Mouse (Mus musculus): ENCODE measurements around the gene Gm11554. TPM values are rescaled to one million over a fixed set of nuclear protein-coding genes. Genes with fewer than 3 reads are reported as not detected.

Gm11554 gene
- polyA plus RNA-seq (2012; ENCODE audit: low replicate concordance): not detected in 2 replicates

DNA sequence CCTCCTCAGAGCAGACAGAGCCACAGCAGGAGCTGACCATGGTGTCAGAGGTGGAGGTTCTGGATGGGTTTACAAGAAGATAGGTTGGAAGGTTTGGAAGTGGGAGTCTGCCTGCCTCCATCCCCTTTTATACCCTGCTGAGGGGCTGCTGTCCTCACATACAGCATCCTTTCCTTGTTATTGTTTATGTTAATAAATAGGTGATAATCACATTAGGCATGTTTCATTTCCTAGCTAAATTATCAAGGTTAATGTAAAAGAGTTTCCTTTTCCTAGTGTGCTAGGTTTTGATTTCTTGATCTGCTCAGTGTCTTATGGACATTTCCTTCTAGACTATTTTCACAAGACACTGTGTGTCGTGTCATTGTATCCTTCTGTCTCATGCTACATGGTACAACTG lies at the start of gene Gm11554:
Gene Gm11554, minus strand, starts transcription at position 101 of the 400 bp plus-strand sequence.

GRCm38 (mm10) chr11:99851508-99851907 lies 47.3 kb upstream of the Gm11554 start, which contains the start of gene Krtap4-16:
Gene Krtap4-16, minus strand, starts transcription at chr11:99851608.

GRCm38 (mm10) chr11:99837966-99838365 lies 33.7 kb upstream of the Gm11554 start, which contains the start of gene 2300003K06Rik:
Gene 2300003K06Rik, minus strand, starts transcription at chr11:99838066.

GRCm38 (mm10) chr11:99815566-99815965 lies 11.3 kb upstream of the Gm11554 start, which contains the start of gene Gm11564:
Gene Gm11564, minus strand, starts transcription at chr11:99815666.

DNA sequence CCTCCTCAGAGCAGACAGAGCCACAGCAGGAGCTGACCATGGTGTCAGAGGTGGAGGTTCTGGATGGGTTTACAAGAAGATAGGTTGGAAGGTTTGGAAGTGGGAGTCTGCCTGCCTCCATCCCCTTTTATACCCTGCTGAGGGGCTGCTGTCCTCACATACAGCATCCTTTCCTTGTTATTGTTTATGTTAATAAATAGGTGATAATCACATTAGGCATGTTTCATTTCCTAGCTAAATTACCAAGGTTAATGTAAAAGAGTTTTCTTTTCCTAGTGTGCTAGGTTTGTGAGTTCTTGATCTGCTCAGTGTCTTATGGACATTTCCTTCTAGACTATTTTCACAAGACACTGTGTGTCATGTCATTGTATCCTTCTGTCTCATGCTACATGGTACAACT lies 5.5 kb upstream of the Gm11554 start, which contains the start of gene Krtap4-13:
Gene Krtap4-13, minus strand, starts transcription at position 101 of the 400 bp plus-strand sequence.

DNA sequence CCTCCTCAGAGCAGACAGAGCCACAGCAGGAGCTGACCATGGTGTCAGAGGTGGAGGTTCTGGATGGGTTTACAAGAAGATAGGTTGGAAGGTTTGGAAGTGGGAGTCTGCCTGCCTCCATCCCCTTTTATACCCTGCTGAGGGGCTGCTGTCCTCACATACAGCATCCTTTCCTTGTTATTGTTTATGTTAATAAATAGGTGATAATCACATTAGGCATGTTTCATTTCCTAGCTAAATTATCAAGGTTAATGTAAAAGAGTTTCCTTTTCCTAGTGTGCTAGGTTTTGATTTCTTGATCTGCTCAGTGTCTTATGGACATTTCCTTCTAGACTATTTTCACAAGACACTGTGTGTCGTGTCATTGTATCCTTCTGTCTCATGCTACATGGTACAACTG lies 5.4 kb downstream of the Gm11554 start, which contains the start of gene Gm11569:
Gene Gm11569, minus strand, starts transcription at position 101 of the 400 bp plus-strand sequence.

DNA sequence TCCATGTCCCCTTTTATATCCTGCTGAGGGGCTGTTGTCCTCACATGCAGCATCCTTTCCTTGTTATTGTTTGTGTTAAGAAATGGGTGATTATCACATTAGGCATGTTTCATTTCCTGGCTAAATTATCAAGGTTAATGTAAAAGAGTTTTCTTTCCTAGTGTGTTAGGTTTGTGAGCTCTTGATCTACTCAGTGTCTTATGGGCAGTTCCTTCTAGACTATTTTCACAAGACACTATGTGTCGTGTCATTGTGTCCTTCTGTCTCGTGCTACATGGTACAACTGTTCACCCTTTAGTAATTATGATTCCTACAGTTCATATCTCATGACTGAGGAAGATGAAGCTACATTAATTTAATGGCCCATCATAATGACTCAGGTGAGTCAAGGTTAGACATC lies 10.9 kb downstream of the Gm11554 start, which contains the start of gene Gm11596:
Gene Gm11596, minus strand, starts transcription at position 101 of the 400 bp plus-strand sequence.

GRCm38 (mm10) chr11:99784900-99785299 lies 19.3 kb downstream of the Gm11554 start, which contains the start of gene Krtap4-9:
Gene Krtap4-9, plus strand, starts transcription at chr11:99785200.

DNA sequence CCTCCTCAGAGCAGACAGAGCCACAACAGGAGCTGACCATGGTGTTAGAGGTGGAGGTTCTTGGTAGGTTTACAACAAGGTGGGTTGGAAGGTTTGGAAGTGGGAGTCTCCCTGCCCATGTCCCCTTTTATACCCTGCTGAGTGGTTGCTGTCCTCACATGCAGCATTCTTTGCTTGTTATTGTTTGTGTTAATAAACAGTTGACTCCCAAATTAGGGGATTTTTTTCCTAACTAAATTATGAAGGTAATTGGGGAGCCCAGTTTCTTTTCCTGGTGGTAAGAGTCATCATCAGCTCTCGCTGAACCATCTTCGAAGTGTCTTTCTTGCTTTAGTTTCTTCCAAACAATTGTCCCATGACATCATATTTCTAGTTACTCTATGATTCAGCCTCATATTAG lies 23.6 kb downstream of the Gm11554 start, which contains the start of gene Krtap4-8:
Gene Krtap4-8, minus strand, starts transcription at position 101 of the 400 bp plus-strand sequence.

GRCm38 (mm10) chr11:99772813-99773212 lies 31.4 kb downstream of the Gm11554 start, which contains the start of gene Gm11595:
Gene Gm11595, minus strand, starts transcription at chr11:99772913.

Other genes with a start within 250 kb of the Gm11554 start
- gene Krtap3-2, start 247.6 kb downstream of the Gm11554 start, polyA plus RNA-seq (2012; ENCODE audit: low replicate concordance): not detected in 2 replicates
- gene Gm11939, start 245.0 kb downstream of the Gm11554 start, polyA plus RNA-seq (2012; ENCODE audit: low replicate concordance): not detected in 2 replicates
- not detected in 2 replicates for gene Krtap3-1, start 237.8 kb downstream of the Gm11554 start, polyA plus RNA-seq (2012; ENCODE audit: low replicate concordance)
- gene Krtap1-5, start 223.4 kb downstream of the Gm11554 start, polyA plus RNA-seq (2012; ENCODE audit: low replicate concordance): not detected in 2 replicates
- gene Krtap1-4, start 220.8 kb downstream of the Gm11554 start, polyA plus RNA-seq (2012; ENCODE audit: low replicate concordance): not detected in 2 replicates
- gene Krtap1-3, start 213.1 kb downstream of the Gm11554 start, polyA plus RNA-seq (2012; ENCODE audit: low replicate concordance): not detected in 2 replicates
- not detected in 2 replicates for gene Krtap9-3, start 206.3 kb downstream of the Gm11554 start, polyA plus RNA-seq (2012; ENCODE audit: low replicate concordance)
- not detected in 2 replicates for gene Gm11938, start 201.1 kb downstream of the Gm11554 start, polyA plus RNA-seq (2012; ENCODE audit: low replicate concordance)
- gene Gm11937, start 194.3 kb downstream of the Gm11554 start, polyA plus RNA-seq (2012; ENCODE audit: low replicate concordance): not detected in 2 replicates
- gene Krtap2-4, start 189.6 kb downstream of the Gm11554 start, polyA plus RNA-seq (2012; ENCODE audit: low replicate concordance): not detected in 2 replicates
- gene Gm11562, start 184.0 kb downstream of the Gm11554 start, polyA plus RNA-seq (2012; ENCODE audit: low replicate concordance): not detected in 2 replicates
- not detected in 2 replicates for gene Krtap4-1, start 176.2 kb downstream of the Gm11554 start, polyA plus RNA-seq (2012; ENCODE audit: low replicate concordance)
- gene Krtap4-2, start 169.4 kb downstream of the Gm11554 start, polyA plus RNA-seq (2012; ENCODE audit: low replicate concordance): not detected in 2 replicates
- gene Krtap4-7, start 160.4 kb downstream of the Gm11554 start, polyA plus RNA-seq (2012; ENCODE audit: low replicate concordance): not detected in 2 replicates
- not detected in 2 replicates for gene Gm11555, start 154.2 kb downstream of the Gm11554 start, polyA plus RNA-seq (2012; ENCODE audit: low replicate concordance)
- not detected in 2 replicates for gene Gm11563, start 145.5 kb downstream of the Gm11554 start, polyA plus RNA-seq (2012; ENCODE audit: low replicate concordance)
- gene Krtap4-6, start 138.5 kb downstream of the Gm11554 start, polyA plus RNA-seq (2012; ENCODE audit: low replicate concordance): not detected in 2 replicates
- not detected in 2 replicates for gene Gm14190, start 113.7 kb downstream of the Gm11554 start, polyA plus RNA-seq (2012; ENCODE audit: low replicate concordance)
- gene Gm14180, start 70.2 kb downstream of the Gm11554 start, polyA plus RNA-seq (2012; ENCODE audit: low replicate concordance): not detected in 2 replicates
- gene Gm11595, start 31.5 kb downstream of the Gm11554 start, polyA plus RNA-seq (2012; ENCODE audit: low replicate concordance): not detected in 2 replicates
- gene Krtap4-8, start 23.7 kb downstream of the Gm11554 start, polyA plus RNA-seq (2012; ENCODE audit: low replicate concordance): not detected in 2 replicates
- not detected in 2 replicates for gene Krtap4-9, start 19.2 kb downstream of the Gm11554 start, polyA plus RNA-seq (2012; ENCODE audit: low replicate concordance)
- not detected in 2 replicates for gene Gm11596, start 11.0 kb downstream of the Gm11554 start, polyA plus RNA-seq (2012; ENCODE audit: low replicate concordance)
- gene Gm11569, start 5.5 kb downstream of the Gm11554 start, polyA plus RNA-seq (2012; ENCODE audit: low replicate concordance): 0.86 TPM in 1 of 2 replicates, not detected in the other
- gene Krtap4-13, start 5.4 kb upstream of the Gm11554 start, polyA plus RNA-seq (2012; ENCODE audit: low replicate concordance): not detected in 2 replicates
- not detected in 2 replicates for gene Gm11564, start 11.2 kb upstream of the Gm11554 start, polyA plus RNA-seq (2012; ENCODE audit: low replicate concordance)
- gene 2300003K06Rik, start 33.6 kb upstream of the Gm11554 start, polyA plus RNA-seq (2012; ENCODE audit: low replicate concordance): not detected in 2 replicates
- not detected in 2 replicates for gene Krtap4-16, start 47.2 kb upstream of the Gm11554 start, polyA plus RNA-seq (2012; ENCODE audit: low replicate concordance)
- gene Gm11568, start 53.5 kb upstream of the Gm11554 start, polyA plus RNA-seq (2012; ENCODE audit: low replicate concordance): not detected in 2 replicates
- gene Gm11559, start 60.0 kb upstream of the Gm11554 start, polyA plus RNA-seq (2012; ENCODE audit: low replicate concordance): not detected in 2 replicates
- gene Krtap9-1, start 68.9 kb upstream of the Gm11554 start, polyA plus RNA-seq (2012; ENCODE audit: low replicate concordance): not detected in 2 replicates
- gene Gm11567, start 74.7 kb upstream of the Gm11554 start, polyA plus RNA-seq (2012; ENCODE audit: low replicate concordance): not detected in 2 replicates
- gene Krtap31-1, start 103.5 kb upstream of the Gm11554 start, polyA plus RNA-seq (2012; ENCODE audit: low replicate concordance): not detected in 2 replicates
- not detected in 2 replicates for gene Gm11565, start 110.3 kb upstream of the Gm11554 start, polyA plus RNA-seq (2012; ENCODE audit: low replicate concordance)
- gene Krtap31-2, start 131.8 kb upstream of the Gm11554 start, polyA plus RNA-seq (2012; ENCODE audit: low replicate concordance): not detected in 2 replicates
- not detected in 2 replicates for gene Krtap9-5, start 144.0 kb upstream of the Gm11554 start, polyA plus RNA-seq (2012; ENCODE audit: low replicate concordance)
- not detected in 2 replicates for gene Krtap29-1, start 174.6 kb upstream of the Gm11554 start, polyA plus RNA-seq (2012; ENCODE audit: low replicate concordance)
- not detected in 2 replicates for gene Krtap16-1, start 182.2 kb upstream of the Gm11554 start, polyA plus RNA-seq (2012; ENCODE audit: low replicate concordance)
- not detected in 2 replicates for gene Krtap17-1, start 189.5 kb upstream of the Gm11554 start, polyA plus RNA-seq (2012; ENCODE audit: low replicate concordance)
- not detected in 2 replicates for gene Krt33a, start 211.8 kb upstream of the Gm11554 start, polyA plus RNA-seq (2012; ENCODE audit: low replicate concordance)
- not detected in 2 replicates for gene Krt33b, start 225.4 kb upstream of the Gm11554 start, polyA plus RNA-seq (2012; ENCODE audit: low replicate concordance)
- not detected in 2 replicates for gene Krt34, start 237.1 kb upstream of the Gm11554 start, polyA plus RNA-seq (2012; ENCODE audit: low replicate concordance)
- gene Krt31, start 246.1 kb upstream of the Gm11554 start, polyA plus RNA-seq (2012; ENCODE audit: low replicate concordance): not detected in 2 replicates